Mouse (Mus musculus) embryonic fibroblast, embryonic 13.5 days (primary cell): ENCODE results near the gene Ccna1.

Source experiments
- CTCF ChIP-seq: IDR thresholded peaks from 2 replicates; pipeline ENCODE4 v1.5.1; 2011; ENCODE audit warnings: mild to moderate bottlenecking, control low read depth, low read length, moderate library complexity, borderline replicate concordance; ENCODE audit not compliant: insufficient read depth
- POLR2A ChIP-seq: IDR thresholded peaks from 2 replicates; pipeline ENCODE4 v1.6.1; 2011; ENCODE audit warnings: low read depth, mild to moderate bottlenecking, control low read depth, low read length, moderate library complexity

GRCm38 (mm10) chr3:55088843-55089242 is 33.5 kb upstream of the Ccna1 start:
- TF ChIP-seq POLR2A (no peak), CTCF (no peak)
